Mouse (Mus musculus) T-cell, adult 2 months (primary cell): ENCODE data around the gene Olfr1416.
"Not testable (repeated sequence)": the region's sequence is repeated elsewhere in the genome, so short reads cannot be mapped to it uniquely, and the experiment has no call there.

Source experiments
- DNase-seq: peaks from one replicate; pipeline ENCODE4 v3.0.0; 2022; ENCODE audit warnings: low spot score

The Olfr1416 gene

GRCm38 (mm10) chr1:92485013-92485412, at the start of gene Olfr1416:
TSS of gene Olfr1416 (minus strand) at chr1:92485113.
- no peak for DNase-seq

GRCm38 (mm10) chr1:92523764-92524163, 38.9 kb upstream of the Olfr1416 start:
- DNase-seq = no peak

GRCm38 (mm10) chr1:92521376-92521775, 36.5 kb upstream of the Olfr1416 start:
- DNase-seq = no peak

GRCm38 (mm10) chr1:92519046-92519445, 34.1 kb upstream of the Olfr1416 start:
- DNase-seq = no peak

- no peak for DNase-seq
These were observed 33.6 kb upstream of the Olfr1416 start, which contains the start of gene Olfr1414 for GRCm38 (mm10) chr1:92518561-92518960. TSS of gene Olfr1414 (minus strand) at chr1:92518661.

- no peak for DNase-seq
These were observed 30.5 kb upstream of the Olfr1416 start for GRCm38 (mm10) chr1:92515390-92515789.

GRCm38 (mm10) chr1:92511646-92512045, 26.7 kb upstream of the Olfr1416 start:
- not testable (repeated sequence) for DNase-seq

- no peak for DNase-seq
These were observed 11.1 kb upstream of the Olfr1416 start, which contains the start of gene Olfr1415 for GRCm38 (mm10) chr1:92496001-92496400. TSS of gene Olfr1415 (minus strand) at chr1:92496101.

- DNase-seq = no peak
These were observed 10.8 kb downstream of the Olfr1416 start for GRCm38 (mm10) chr1:92474066-92474578.

- peak; percentile 92 for DNase-seq
These were observed 11.5 kb downstream of the Olfr1416 start, which contains the start of gene Ndufa10 for GRCm38 (mm10) chr1:92473165-92474041. TSS of gene Ndufa10 (minus strand) at chr1:92473860.

- DNase-seq = peak; percentile 65
These were observed 16.0 kb downstream of the Olfr1416 start for GRCm38 (mm10) chr1:92468891-92469290.

- DNase-seq = no peak
These were observed 26.5 kb downstream of the Olfr1416 start for GRCm38 (mm10) chr1:92458416-92458815.

- DNase-seq = no peak
These were observed 27.2 kb downstream of the Olfr1416 start for GRCm38 (mm10) chr1:92457758-92458157.

GRCm38 (mm10) chr1:92453751-92454445, 31.0 kb downstream of the Olfr1416 start:
- DNase-seq = no peak

GRCm38 (mm10) chr1:92448293-92448692, 36.6 kb downstream of the Olfr1416 start:
- no peak for DNase-seq

- no peak for DNase-seq
These were observed 43.4 kb downstream of the Olfr1416 start for GRCm38 (mm10) chr1:92441453-92442063.

- DNase-seq = no peak
These were observed 44.7 kb downstream of the Olfr1416 start for GRCm38 (mm10) chr1:92440066-92440750.

GRCm38 (mm10) chr1:92437678-92438271, 47.1 kb downstream of the Olfr1416 start:
- DNase-seq = no peak

GRCm38 (mm10) chr1:92436831-92437321, 48.0 kb downstream of the Olfr1416 start:
- DNase-seq = no peak

- no peak for DNase-seq
These were observed 49.9 kb downstream of the Olfr1416 start for GRCm38 (mm10) chr1:92434986-92435385.

GRCm38 (mm10) chr1:92432791-92433190, 52.1 kb downstream of the Olfr1416 start:
- DNase-seq = no peak
